Mouse (Mus musculus): ENCODE data around the gene Sult2a2. TPM values are rescaled to one million over a fixed set of nuclear protein-coding genes. Genes with fewer than 3 reads are reported as not detected.

Gene Sult2a2
- polyA plus RNA-seq (2015; fragmentation: Nextera tagmentation; extraction: Ambion mirVana): not detected in 2 replicates

GRCm38 (mm10) chr7:13733205-13733604 lies at the start of gene Sult2a2:
Gene Sult2a2, plus strand, starts transcription at chr7:13733505.

Other genes starting within 250 kb of the Sult2a2 start
- gene Bsph2, start 162.4 kb upstream of the Sult2a2 start, polyA plus RNA-seq (2015; fragmentation: Nextera tagmentation; extraction: Ambion mirVana): not detected in 2 replicates
- not detected in 2 replicates for gene Sult2a5, start 109.5 kb upstream of the Sult2a2 start, polyA plus RNA-seq (2015; fragmentation: Nextera tagmentation; extraction: Ambion mirVana)
- gene Sult2a1, start 103.9 kb downstream of the Sult2a2 start, polyA plus RNA-seq (2015; fragmentation: Nextera tagmentation; extraction: Ambion mirVana): not detected in 2 replicates